In the genomic region with DNA sequence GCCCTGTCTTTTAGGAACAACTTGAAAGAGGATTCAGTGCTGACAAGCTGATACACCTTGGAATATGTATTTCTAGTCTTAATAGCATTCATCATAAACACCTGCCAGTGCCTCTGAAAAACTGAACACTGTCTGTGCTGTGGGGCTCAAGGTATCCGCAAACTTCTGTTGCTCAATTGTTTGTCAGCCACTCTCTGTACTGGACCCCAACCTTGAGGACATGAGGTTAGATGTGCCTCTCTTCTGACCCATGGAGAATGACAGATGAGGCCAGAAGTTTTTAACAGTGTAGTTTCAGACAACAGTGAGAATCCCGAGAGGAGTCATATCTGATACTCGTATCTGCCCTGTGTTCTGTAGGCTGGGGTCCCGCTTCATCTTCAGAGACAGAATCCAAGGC, we compare ENCODE assay signal across 28 mouse cellular contexts.
"Had no signal": no experiment of that assay in that cellular context is flagged by ENCODE, and none has a peak within 500 bp of the region (broad histone marks: within the 10 kb centered on the region; RNA-seq: fewer than 3 reads in every experiment).

No protein-coding gene starts in this region.

- H3K9ac ChIP-seq: embryonic facial prominence, embryonic 12.5 days; embryonic facial prominence, embryonic 13.5 days; embryonic facial prominence, embryonic 15.5 days; forebrain, embryonic 12.5 days; forebrain, embryonic 13.5 days; forebrain, embryonic 15.5 days; forebrain, postnatal 0 days had no signal

- H3K4me1 ChIP-seq: embryonic facial prominence, embryonic 12.5 days; forebrain, embryonic 12.5 days; forebrain, embryonic 13.5 days; forebrain, embryonic 15.5 days had no signal

- ATAC-seq: forebrain, embryonic 13.5 days; forebrain, embryonic 14.5 days; forebrain, embryonic 15.5 days; forebrain, embryonic 16.5 days; forebrain, postnatal 0 days had no signal

- H3K36me3 ChIP-seq: embryonic facial prominence, embryonic 10.5 days; embryonic facial prominence, embryonic 12.5 days; embryonic facial prominence, embryonic 13.5 days; embryonic facial prominence, embryonic 15.5 days; forebrain, embryonic 10.5 days; forebrain, embryonic 12.5 days; forebrain, embryonic 15.5 days had no signal

- H3K27ac ChIP-seq: embryonic facial prominence, embryonic 10.5 days; embryonic facial prominence, embryonic 12.5 days; embryonic facial prominence, embryonic 13.5 days; embryonic facial prominence, embryonic 15.5 days; forebrain, embryonic 10.5 days; forebrain, embryonic 12.5 days; forebrain, embryonic 13.5 days; forebrain, embryonic 15.5 days; gastrocnemius, adult 2 months had no signal

- H3K9me3 ChIP-seq: embryonic facial prominence, embryonic 10.5 days; embryonic facial prominence, embryonic 12.5 days; embryonic facial prominence, embryonic 13.5 days; embryonic facial prominence, embryonic 15.5 days; forebrain, embryonic 10.5 days; forebrain, embryonic 12.5 days; forebrain, embryonic 13.5 days; forebrain, embryonic 15.5 days had no signal

- DNase-seq: cerebellum, adult 18-20 months; cerebellum, adult 2 months; cerebellum, adult 8-10 months; cerebellum, adult 9-10 months; cerebellum, adult 9-11 months; cerebellum, postnatal 10 days; cerebellum, postnatal 25 days; cerebellum, postnatal 36 days; embryo, embryonic 11 days; forebrain, postnatal 0 days; gastrocnemius, adult 2 months; gastrocnemius, postnatal 10 days; gastrocnemius, postnatal 14 days; gastrocnemius, postnatal 25 days; gastrocnemius, postnatal 36 days; heart, adult 11 months; heart, adult 18-20 months had no signal

- H3K27me3 ChIP-seq: embryonic facial prominence, embryonic 12.5 days; embryonic facial prominence, embryonic 13.5 days; embryonic facial prominence, embryonic 15.5 days; forebrain, embryonic 12.5 days; forebrain, embryonic 13.5 days; forebrain, embryonic 15.5 days had no signal

- H3K4me3 ChIP-seq: embryonic facial prominence, embryonic 10.5 days; embryonic facial prominence, embryonic 12.5 days; embryonic facial prominence, embryonic 13.5 days; embryonic facial prominence, embryonic 15.5 days; erythroblast, embryonic 14.5 days; forebrain, embryonic 10.5 days; forebrain, embryonic 12.5 days; forebrain, embryonic 13.5 days; forebrain, embryonic 15.5 days; gastrocnemius, adult 2 months had no signal

- H3K4me2 ChIP-seq: embryonic facial prominence, embryonic 12.5 days; embryonic facial prominence, embryonic 13.5 days; embryonic facial prominence, embryonic 15.5 days; forebrain, embryonic 12.5 days; forebrain, embryonic 13.5 days; forebrain, embryonic 15.5 days had no signal
